Mouse (Mus musculus) bone marrow macrophage, adult 2 months (primary cell): Measurements from ENCODE around the gene Vtn. TPM values are rescaled to one million over a fixed set of nuclear protein-coding genes. Genes with fewer than 3 reads are reported as not detected.

Experiments used
- H3K27ac ChIP-seq: 2 replicates; pipeline ENCODE4 v1.5.1; 2012; ENCODE audit warnings: low read depth, low read length; ENCODE audit not compliant: insufficient read depth
- H3K4me1 ChIP-seq: 2 replicates; pipeline ENCODE4 v1.6.1; 2012; ENCODE audit warnings: low read length; ENCODE audit not compliant: control insufficient read depth, insufficient read depth
- H3K4me3 ChIP-seq: 2 replicates; pipeline ENCODE4 v1.5.1; 2012; ENCODE audit warnings: mild to moderate bottlenecking, low read length, moderate library complexity; ENCODE audit not compliant: insufficient read depth
- CTCF ChIP-seq: IDR thresholded peaks from 2 replicates; pipeline ENCODE4 v1.5.1; 2012; ENCODE audit warnings: low read depth, mild to moderate bottlenecking, low read length, moderate library complexity
- POLR2A ChIP-seq: IDR thresholded peaks from 2 replicates; pipeline ENCODE4 v1.6.1; 2012; ENCODE audit warnings: mild to moderate bottlenecking, low read depth, low read length, borderline replicate concordance
- polyA plus RNA-seq: library from polyadenylated mRNA; stranded (reverse); fragments of >200 nt; gene quantifications from 2 replicates; pipeline ENCODE4 v1.2.4, GENCODE M21; 2012; ENCODE audit not compliant: missing spikeins, insufficient read depth, insufficient read length

Gene Vtn
- polyA plus RNA-seq, 1 experiment: not detected

GRCm38 (mm10) chr11:78534516-78534915, 35.6 kb downstream of the Vtn start:
- TF ChIP-seq CTCF (no peak), POLR2A (no peak)
- Histone ChIP-seq H3K4me1 (peaks cover 10% of the 10 kb centered on the region), H3K4me3 (peak overlapping the region; percentile 78), H3K27ac (peak overlapping the region; percentile 53)

GRCm38 (mm10) chr11:78535376-78536079, 36.6 kb downstream of the Vtn start:
- peak overlapping the region; percentile 78 for H3K4me3 ChIP-seq
- peaks cover 10% of the 10 kb centered on the region for H3K4me1 ChIP-seq
- TF ChIP-seq POLR2A: no peak
- TF ChIP-seq CTCF: no peak

GRCm38 (mm10) chr11:78536080-78536689, 37.3 kb downstream of the Vtn start, which contains the start of the genes Tnfaip1 and Ift20:
Gene Tnfaip1, minus strand, starts transcription at chr11:78536332.
Gene Ift20, plus strand, starts transcription at chr11:78536361.
- peak within 1 kb of the TSS; percentile 79 for H3K4me3 ChIP-seq
- peaks cover 10% of the 10 kb centered on the region for H3K4me1 ChIP-seq
- TF ChIP-seq POLR2A (no peak), CTCF (no peak)
- peak within 1 kb of the TSS; percentile 73 for H3K27ac ChIP-seq

More at GRCm38 (mm10) chr11:78535376-78536079, 36.6 kb downstream of the Vtn start:
- H3K27ac ChIP-seq: peak overlapping the region; percentile 73

GRCm38 (mm10) chr11:78536690-78537084, 37.8 kb downstream of the Vtn start:
- TF ChIP-seq POLR2A (no peak), CTCF (no peak)
- Histone ChIP-seq H3K4me3 (peak overlapping the region; percentile 79), H3K4me1 (peaks cover 10% of the 10 kb centered on the region), H3K27ac (peak overlapping the region; percentile 44)

DNA sequence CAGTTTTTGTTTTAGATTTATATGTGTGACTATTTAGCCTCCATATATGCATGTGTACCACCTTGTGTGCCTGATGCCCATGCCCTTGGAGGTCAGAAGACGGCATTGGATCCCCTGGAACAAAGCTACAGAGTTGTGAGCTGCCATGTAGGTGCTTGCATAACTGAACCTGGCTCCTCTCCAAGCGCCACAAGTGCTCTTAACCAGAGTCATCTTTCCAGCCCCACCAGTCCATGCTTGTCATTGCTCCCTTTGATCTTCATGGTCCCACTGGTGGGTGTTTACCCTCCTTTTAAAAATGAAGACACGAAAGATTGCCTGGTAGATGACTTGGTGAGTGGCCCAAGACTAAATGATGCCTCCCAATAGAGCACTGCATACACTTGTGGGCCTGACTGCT, 41.5 kb downstream of the Vtn start:
- Histone ChIP-seq H3K4me1 (peaks cover 9% of the 10 kb centered on the region), H3K4me3 (no peak overlapping the region), H3K27ac (no peak overlapping the region)
- TF ChIP-seq POLR2A (no peak), CTCF (no peak)

DNA sequence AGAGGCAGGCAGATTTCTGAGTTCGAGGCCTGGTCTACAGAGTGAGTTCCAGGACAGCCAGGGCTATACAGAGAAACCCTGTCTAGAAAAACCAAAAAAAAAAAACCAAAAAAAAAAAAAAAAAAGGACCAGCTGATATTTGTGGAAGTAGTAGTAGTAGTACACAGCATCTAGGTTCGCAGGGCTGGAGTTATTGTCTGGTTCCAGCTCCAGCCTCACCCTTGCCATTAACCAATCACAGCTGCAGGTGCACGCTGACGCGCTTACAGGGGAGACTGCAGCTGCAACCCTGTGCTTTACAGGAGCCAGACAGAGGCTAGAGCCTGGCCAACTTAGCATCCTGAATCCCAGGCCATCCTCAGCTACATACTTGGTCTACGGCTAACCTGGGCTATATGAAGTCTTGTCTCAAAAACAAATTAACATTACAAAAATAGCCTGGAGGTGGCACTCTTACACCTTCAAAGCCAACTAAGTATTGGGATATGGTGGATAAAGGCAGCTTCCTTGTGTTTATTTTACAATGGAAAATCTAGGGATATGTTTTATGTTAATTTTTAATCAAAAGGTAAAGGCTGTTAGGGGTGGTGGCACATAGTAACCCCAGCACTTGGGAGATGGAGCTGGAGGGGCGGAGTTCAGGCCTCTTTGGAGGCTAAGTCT, 45.7 kb downstream of the Vtn start:
- H3K4me1 ChIP-seq: peaks cover 26% of the 10 kb centered on the region
- TF ChIP-seq CTCF (no peak), POLR2A (no peak)
- H3K27ac ChIP-seq: no peak overlapping the region
- no peak overlapping the region for H3K4me3 ChIP-seq

- TF ChIP-seq CTCF (no peak), POLR2A (no peak)
- peaks cover 26% of the 10 kb centered on the region for H3K4me1 ChIP-seq
- no peak overlapping the region for H3K27ac ChIP-seq
- no peak overlapping the region for H3K4me3 ChIP-seq
These were observed 46.3 kb downstream of the Vtn start for GRCm38 (mm10) chr11:78545181-78545580.

- Histone ChIP-seq H3K4me3 (no peak overlapping the region), H3K27ac (0 out of 2 replicates have a peak overlapping the region, but pooled peaks have one; percentile 2), H3K4me1 (peaks cover 29% of the 10 kb centered on the region)
These were observed 49.0 kb downstream of the Vtn start for GRCm38 (mm10) chr11:78547718-78548460.

DNA sequence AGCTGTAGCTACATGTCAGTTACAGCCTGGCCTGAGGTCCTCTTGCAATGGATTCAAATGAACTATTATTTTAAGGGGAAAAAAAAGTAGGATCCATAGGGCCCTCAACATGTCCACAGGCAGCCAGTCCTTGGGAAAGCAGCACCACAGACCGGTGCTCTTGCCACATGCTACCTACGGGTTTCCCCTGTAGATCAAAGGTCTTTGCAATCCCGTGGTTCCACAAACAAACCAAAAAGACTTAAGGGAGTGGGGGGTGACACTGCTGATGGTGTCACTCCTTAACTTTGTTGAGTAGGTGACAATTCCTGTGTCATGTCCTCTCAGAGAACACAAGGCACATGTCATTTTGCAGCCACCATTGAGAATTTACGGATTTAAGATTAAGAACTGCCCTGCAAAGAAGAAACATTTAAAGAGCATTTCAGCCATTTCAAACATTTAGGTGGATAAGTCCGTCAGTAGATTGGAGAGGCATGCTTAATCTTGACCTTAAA, 50.6 kb downstream of the Vtn start:
- Histone ChIP-seq H3K4me1 (peaks cover 29% of the 10 kb centered on the region), H3K4me3 (peak overlapping the region; percentile 71), H3K27ac (peak overlapping the region; percentile 69)
- TF ChIP-seq POLR2A (no peak), CTCF (no peak)

More at GRCm38 (mm10) chr11:78547718-78548460, 49.0 kb downstream of the Vtn start:
- no peak for TF ChIP-seq CTCF
- no peak for TF ChIP-seq POLR2A
